Mouse (Mus musculus) liver, adult 2 months (tissue): ENCODE measurements around the gene Gpr182.
"Not testable (repeated sequence)": the region's sequence is repeated elsewhere in the genome, so short reads cannot be mapped to it uniquely, and the experiment has no call there.

Source experiments
- CTCF ChIP-seq: fragments of 200-500 bp; IDR thresholded peaks from 2 replicates; pipeline ENCODE4 v1.5.1; 2011; ENCODE audit warnings: low read depth, low read length, control low read depth
- POLR2A ChIP-seq: fragments of 200-500 bp; IDR thresholded peaks from 2 replicates; pipeline ENCODE4 v1.6.1; 2011; ENCODE audit warnings: low read length, control low read depth; ENCODE audit not compliant: insufficient read depth; ENCODE audit errors: extremely low read depth

GRCm38 (mm10) chr10:127782321-127782720, 30.8 kb upstream of the Gpr182 start:
- TF ChIP-seq CTCF, POLR2A: not testable (repeated sequence)
